Mouse (Mus musculus) ovary, postnatal 36 days (tissue): ENCODE results near the gene Fam168b.

Experiments
- DNase-seq: peaks from one replicate; pipeline ENCODE4 v3.0.0; 2022; ENCODE audit warnings: low spot score, mixed read lengths

Gene Fam168b

GRCm38 (mm10) chr1:34851562-34851961 is 8.7 kb upstream of the Fam168b start:
- DNase-seq, result no peak

- no peak for DNase-seq
These were observed 7.7 kb upstream of the Fam168b start for GRCm38 (mm10) chr1:34850343-34851136.

- peak; percentile 87 for DNase-seq
These were observed 7.0 kb upstream of the Fam168b start, which contains the start of gene Plekhb2 for GRCm38 (mm10) chr1:34849745-34850342. TSS of gene Plekhb2 (plus strand) at chr1:34849976.

GRCm38 (mm10) chr1:34847070-34847469 is 4.2 kb upstream of the Fam168b start:
- no peak for DNase-seq

- DNase-seq, result peak; percentile 69
These were observed 440 bp downstream of the Fam168b start for GRCm38 (mm10) chr1:34842389-34842861.

- DNase-seq, result no peak
These were observed 1.0 kb downstream of the Fam168b start for GRCm38 (mm10) chr1:34841709-34842388.

GRCm38 (mm10) chr1:34839241-34839640 is 3.6 kb downstream of the Fam168b start:
- DNase-seq, result no peak

GRCm38 (mm10) chr1:34837951-34838689 is 4.7 kb downstream of the Fam168b start:
- DNase-seq, result no peak

GRCm38 (mm10) chr1:34834904-34835303 is 8.0 kb downstream of the Fam168b start:
- DNase-seq, result no peak

- no peak for DNase-seq
These were observed 11.5 kb downstream of the Fam168b start for GRCm38 (mm10) chr1:34831381-34831780.

- DNase-seq, result no peak
These were observed 11.9 kb downstream of the Fam168b start for GRCm38 (mm10) chr1:34830934-34831333.

- DNase-seq, result no peak
These were observed 14.2 kb downstream of the Fam168b start for GRCm38 (mm10) chr1:34828528-34829294.

GRCm38 (mm10) chr1:34827900-34828299 is 15.0 kb downstream of the Fam168b start:
- no peak for DNase-seq

- no peak for DNase-seq
These were observed 17.0 kb downstream of the Fam168b start for GRCm38 (mm10) chr1:34825909-34826308.

GRCm38 (mm10) chr1:34824208-34824607 is 18.7 kb downstream of the Fam168b start:
- DNase-seq, result no peak

GRCm38 (mm10) chr1:34823353-34823752 is 19.5 kb downstream of the Fam168b start:
- DNase-seq, result no peak

- DNase-seq, result no peak
These were observed 20.1 kb downstream of the Fam168b start for GRCm38 (mm10) chr1:34822746-34823145.

- no peak for DNase-seq
These were observed 20.9 kb downstream of the Fam168b start for GRCm38 (mm10) chr1:34822003-34822402.

- no peak for DNase-seq
These were observed 21.5 kb downstream of the Fam168b start for GRCm38 (mm10) chr1:34821411-34821810.

- DNase-seq, result no peak
These were observed 23.5 kb downstream of the Fam168b start for GRCm38 (mm10) chr1:34819225-34819910.

- no peak for DNase-seq
These were observed 27.0 kb downstream of the Fam168b start for GRCm38 (mm10) chr1:34815843-34816242.
